Comparison of ENCODE assay signal across 8 mouse cellular contexts in genomic region chr2:104590068-104590828, GRCm38 (mm10). TPM values are rescaled to one million over a fixed set of nuclear protein-coding genes. Genes with fewer than 3 reads are reported as not detected.
DNase-seq lines count a peak whose midpoint lies in the region; ATAC-seq lines count a peak whose summit lies in the region.

Cstf3 (plus strand) TSS chr2:104590523.

- H3K4me2 ChIP-seq in hindbrain, embryonic 11.5 days (replicated peaks; ENCODE audit: low read depth, low read length), result peak within 1 kb of the TSS; percentile 59

- WGBS in hindbrain, embryonic 11.5 days, result under 1% methylated on average over 59 of the region's 59 CpGs

- H3K4me1 ChIP-seq in hindbrain, embryonic 11.5 days (replicated peaks; ENCODE audit: control insufficient read depth, insufficient read depth, low read length), result 0 out of 2 replicates have a peak, but pooled peaks cover 3% of the 10 kb centered on the region

- H3K27ac ChIP-seq in hindbrain, embryonic 11.5 days (ENCODE audit: low read depth, low read length), result peak within 1 kb of the TSS; percentile 75

- H3K9me3 ChIP-seq in hindbrain, embryonic 11.5 days (ENCODE audit: control insufficient read depth, low read length), result no peaks in the 10 kb centered on the region

- H3K9ac ChIP-seq in hindbrain, embryonic 11.5 days (ENCODE audit: low read depth, low read length), result peak within 1 kb of the TSS; percentile 88

- peak within 1 kb of the TSS; percentile 77 for H3K4me3 ChIP-seq in hindbrain, embryonic 11.5 days (ENCODE audit: low read depth, low read length)

- no peaks in the 10 kb centered on the region for H3K36me3 ChIP-seq in hindbrain, embryonic 11.5 days (ENCODE audit: control insufficient read depth, insufficient read depth, low read length)

- DNase-seq in Muller cell, postnatal 12 days (ENCODE audit: inconsistent ontology term), result peak; percentile 98
- peak; percentile 99 for DNase-seq in cerebellum, adult 9-11 months
- peak; percentile 99 to 100 for DNase-seq in frontal cortex, adult 2 months (ENCODE audit: extremely low spot score in 1 of 2, low spot score in 1 of 2)
- DNase-seq in hindbrain, embryonic 11.5 days (ENCODE audit: low spot score), result peak; percentile 99
- DNase-seq in layer of hippocampus, postnatal 10 days (ENCODE audit: low spot score in 2 of 2), result peak; percentile 98
- DNase-seq in lung, postnatal 10 days, result peak; percentile 99
- DNase-seq in ovary, postnatal 36 days (ENCODE audit: low spot score), result peak; percentile 98
- peak; percentile 97 for DNase-seq in thymus, postnatal 25 days

- H3K27me3 ChIP-seq in hindbrain, embryonic 11.5 days (ENCODE audit: control insufficient read depth, insufficient read depth, low read length), result no peaks in the 10 kb centered on the region

- ATAC-seq in hindbrain, embryonic 11.5 days (ENCODE audit: low FRiP score), result peak; percentile 100

RNA-seq across cellular contexts. Expression of gene Cstf3, which starts in this region (rescaled TPM):
- polyA plus RNA-seq in frontal cortex, adult 2 months (2012; rRNA removed), result 42.8 and 43.4 TPM in 2 replicates
- polyA plus RNA-seq in hindbrain, embryonic 11.5 days (2014; fragmentation: Nextera tagmentation; extraction: Ambion mirVana), result 91.6 and 103 TPM in 2 replicates
- 10 to 100 TPM; 41.6 to 43.0 TPM for total RNA-seq in layer of hippocampus, postnatal 10 days (2021)

Comparison
In these comparisons a context has a peak if more than half of its experiments do, and no peak if none do; other contexts are left out.
1. Peak in every context shown above with its lines: DNase-seq, ATAC-seq, H3K4me3 ChIP-seq and H3K27ac ChIP-seq.